8 mouse cellular contexts compared by ENCODE assay signal in the genomic region with DNA sequence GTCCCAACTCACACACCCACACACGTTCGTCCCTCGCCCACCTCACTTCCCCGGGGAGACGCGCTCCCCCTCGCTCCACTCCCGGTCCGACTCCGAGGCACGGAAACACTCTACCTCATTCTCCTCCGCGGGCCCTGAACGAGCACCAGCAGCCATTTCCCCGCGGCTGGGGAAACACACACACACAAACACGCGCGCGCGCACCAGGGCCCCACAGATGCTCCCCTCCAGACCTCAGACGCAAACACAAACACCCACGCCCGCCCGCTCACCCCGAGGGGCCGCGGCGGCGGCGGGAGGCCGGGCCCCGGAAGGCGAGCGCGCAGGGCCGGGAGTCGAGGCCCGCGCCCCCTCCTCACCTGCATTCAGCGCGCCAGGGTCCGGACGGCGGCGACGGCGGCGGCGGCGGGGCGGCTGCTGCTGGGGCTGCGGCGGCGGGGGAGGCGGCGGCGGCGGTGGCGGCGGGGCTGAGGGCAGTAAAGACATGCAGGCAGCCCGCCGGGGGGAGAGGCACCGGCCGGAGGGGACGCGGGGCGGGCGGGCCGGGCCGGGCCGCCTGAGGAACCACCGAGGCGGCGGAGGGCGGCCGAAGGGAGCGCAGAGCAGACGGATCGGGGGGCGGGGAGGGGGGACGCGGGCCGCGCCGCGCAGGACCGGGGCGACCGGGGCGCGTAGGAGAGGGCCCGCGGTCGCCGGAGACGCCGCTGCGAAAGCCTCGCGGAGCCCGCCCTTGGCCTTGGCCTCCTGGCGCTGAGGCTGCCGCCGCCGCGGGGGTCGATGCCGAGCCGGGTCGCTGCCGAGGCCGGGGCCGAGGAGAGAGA. TPM values are rescaled to one million over a fixed set of nuclear protein-coding genes. Genes with fewer than 3 reads are reported as not detected.
DNase-seq lines count a peak whose midpoint lies in the region; ATAC-seq and TF ChIP-seq lines count a peak whose summit lies in the region.

No protein-coding gene starts in this region.

- TF ChIP-seq POLR2A in brain, embryonic 14.5 days (IDR thresholded peaks at IDR 0.05; ENCODE audit: borderline replicate concordance, extremely low read depth, insufficient read depth, insufficient read length, poor library complexity, severe bottlenecking) = peak; percentile 9; the same call in 1 of the 2 replicates

- H3K4me2 ChIP-seq in forebrain, embryonic 12.5 days = peak overlapping the region; percentile 59
- peak overlapping the region; percentile 94 for H3K4me2 ChIP-seq in heart, postnatal 0 days (ENCODE audit: low read depth, low read length)
- peak overlapping the region; percentile 95 for H3K4me2 ChIP-seq in liver, embryonic 14.5 days (ENCODE audit: low read depth)
- peak overlapping the region; percentile 89 for H3K4me2 ChIP-seq in stomach, embryonic 16.5 days (ENCODE audit: low read depth, low read length)

- no peaks in the 10 kb centered on the region for H3K9me3 ChIP-seq in forebrain, embryonic 12.5 days
- H3K9me3 ChIP-seq in heart, postnatal 0 days (replicated peaks; ENCODE audit: control insufficient read depth, low read length) = peaks cover 4% of the 10 kb centered on the region; the same call in 1 of the 2 replicates
- no peaks in the 10 kb centered on the region for H3K9me3 ChIP-seq in liver, embryonic 14.5 days (ENCODE audit: control insufficient read depth, low read length)
- peaks cover 5% of the 10 kb centered on the region; the same call in 1 of the 2 replicates for H3K9me3 ChIP-seq in stomach, embryonic 16.5 days (replicated peaks; ENCODE audit: control insufficient read depth, low read length)

- peak overlapping the region; percentile 99 for H3K9ac ChIP-seq in forebrain, embryonic 12.5 days
- peak overlapping the region; percentile 99 for H3K9ac ChIP-seq in heart, postnatal 0 days (replicated peaks; ENCODE audit: low read depth, low read length)
- peak overlapping the region; percentile 90 for H3K9ac ChIP-seq in liver, embryonic 14.5 days (replicated peaks)
- H3K9ac ChIP-seq in stomach, embryonic 16.5 days (ENCODE audit: low read length) = peak overlapping the region; percentile 98

- TF ChIP-seq EP300 in heart, postnatal 0 days (IDR thresholded peaks at IDR 0.05; ENCODE audit: low read depth) = no peak
- TF ChIP-seq EP300 in liver, embryonic 14.5 days (IDR thresholded peaks at IDR 0.05; ENCODE audit: low read depth) = no peak

- ATAC-seq in CD4-positive, CD25-positive, alpha-beta regulatory T cell, adult 4 months = peak; percentile 26
- peak; percentile 69 for ATAC-seq in forebrain, embryonic 12.5 days (ENCODE audit: low FRiP score)
- ATAC-seq in heart, postnatal 0 days (ENCODE audit: insufficient read depth, low read depth) = peak; percentile 52
- ATAC-seq in liver, embryonic 14.5 days (ENCODE audit: insufficient read depth) = peak; percentile 62
- ATAC-seq in stomach, embryonic 16.5 days (ENCODE audit: insufficient read depth, low FRiP score) = peak; percentile 38

- peak overlapping the region; percentile 99 for H3K27ac ChIP-seq in forebrain, embryonic 12.5 days
- peak overlapping the region; percentile 97 for H3K27ac ChIP-seq in heart, postnatal 0 days (ENCODE audit: low read depth)
- peak overlapping the region; percentile 83 for H3K27ac ChIP-seq in liver, embryonic 14.5 days
- H3K27ac ChIP-seq in stomach, embryonic 16.5 days (ENCODE audit: low read length) = peak overlapping the region; percentile 99

- peaks cover 10% of the 10 kb centered on the region for H3K4me1 ChIP-seq in forebrain, embryonic 12.5 days
- H3K4me1 ChIP-seq in heart, postnatal 0 days (ENCODE audit: control insufficient read depth, insufficient read depth) = peaks cover 14% of the 10 kb centered on the region; the same call in 1 of the 2 replicates
- H3K4me1 ChIP-seq in liver, embryonic 14.5 days (replicated peaks; ENCODE audit: control insufficient read depth in 2 of 2, insufficient read depth in 2 of 2, low read length in 1 of 2) = peaks cover 11 to 14% of the 10 kb centered on the region in 2 experiments
- 0 out of 2 replicates have a peak, but pooled peaks cover 8% of the 10 kb centered on the region for H3K4me1 ChIP-seq in stomach, embryonic 16.5 days (ENCODE audit: control insufficient read depth, insufficient read depth, low read length)

- DNase-seq in brain, embryonic 14.5 days (ENCODE audit: low read depth) = peak; percentile 74
- peak; percentile 40 for DNase-seq in heart, postnatal 0 days (ENCODE audit: low spot score)
- peak; percentile 37 to 70 for DNase-seq in kidney, postnatal 36 days
- DNase-seq in liver, embryonic 14.5 days (ENCODE audit: low read depth in 3 of 3, low spot score in 3 of 3) = no peak
- peak; percentile 70 to 77 for DNase-seq in natural killer cell, adult 2 months (ENCODE audit: low spot score in 2 of 2)

- H3K36me3 ChIP-seq in forebrain, embryonic 12.5 days (replicated peaks) = no peaks in the 10 kb centered on the region
- H3K36me3 ChIP-seq in heart, postnatal 0 days (replicated peaks; ENCODE audit: control insufficient read depth, insufficient read depth, low read length) = no peaks in the 10 kb centered on the region
- H3K36me3 ChIP-seq in liver, embryonic 14.5 days (replicated peaks; ENCODE audit: control insufficient read depth, insufficient read depth, low read depth) = no peaks in the 10 kb centered on the region
- H3K36me3 ChIP-seq in stomach, embryonic 16.5 days (ENCODE audit: control insufficient read depth, insufficient read depth, low read length) = no peaks in the 10 kb centered on the region

- peak overlapping the region; percentile 94 for H3K4me3 ChIP-seq in forebrain, embryonic 12.5 days (replicated peaks)
- peak overlapping the region; percentile 78 for H3K4me3 ChIP-seq in heart, postnatal 0 days (ENCODE audit: low read depth, low read length)
- peak overlapping the region; percentile 90 to 94 for H3K4me3 ChIP-seq in liver, embryonic 14.5 days (ENCODE audit: insufficient read depth in 1 of 2, low read depth in 2 of 2, low read length in 2 of 2)
- peak overlapping the region; percentile 96 for H3K4me3 ChIP-seq in stomach, embryonic 16.5 days (replicated peaks; ENCODE audit: low read length)

- WGBS in forebrain, embryonic 12.5 days = under 1% methylated on average over 82 of the region's 114 CpGs
- under 1% methylated on average over 86 of the region's 114 CpGs for WGBS in heart, postnatal 0 days
- WGBS in liver, embryonic 14.5 days (ENCODE audit: insufficient replicate concordance) = under 1% methylated on average over 82 of the region's 114 CpGs
- under 1% methylated on average over 101 of the region's 114 CpGs for WGBS in stomach, embryonic 16.5 days

- TF ChIP-seq CTCF in brain, embryonic 14.5 days (IDR thresholded peaks at IDR 0.05; ENCODE audit: borderline replicate concordance, extremely low read depth, insufficient read depth, insufficient read length) = no peak
- TF ChIP-seq CTCF in heart, postnatal 0 days (IDR thresholded peaks at IDR 0.05; ENCODE audit: low read depth) = no peak
- TF ChIP-seq CTCF in liver, embryonic 14.5 days (IDR thresholded peaks at IDR 0.05; ENCODE audit: low read depth) = no peak

- H3K27me3 ChIP-seq in forebrain, embryonic 12.5 days = no peaks in the 10 kb centered on the region
- H3K27me3 ChIP-seq in heart, postnatal 0 days (ENCODE audit: control insufficient read depth, insufficient read depth, low read length) = no peaks in the 10 kb centered on the region
- H3K27me3 ChIP-seq in liver, embryonic 14.5 days (ENCODE audit: control insufficient read depth, insufficient read depth, low read length) = no peaks in the 10 kb centered on the region
- no peaks in the 10 kb centered on the region for H3K27me3 ChIP-seq in stomach, embryonic 16.5 days (ENCODE audit: control insufficient read depth, insufficient read depth, low read length)

RNA-seq across cellular contexts. Expression of gene Cnot6l, which starts 2.2 kb away (rescaled TPM):
- 10 to 100 TPM; 72.2 to 73.2 TPM for polyA plus RNA-seq in CD4-positive, CD25-positive, alpha-beta regulatory T cell, adult 4 months (2017; shearing (Covaris generic))
- 12.0 and 14.6 TPM in 2 replicates for polyA plus RNA-seq in brain, embryonic 14.5 days (2012; rRNA removed)
- 13.8 and 16.6 TPM in 2 replicates for polyA plus RNA-seq in forebrain, embryonic 12.5 days (2016; fragmentation: Nextera tagmentation; extraction: Ambion mirVana)
- total RNA-seq in heart, postnatal 0 days (2014; rRNA removed; ENCODE audit: low replicate concordance) = 17.6 and 22.3 TPM in 2 replicates
- 17.0 and 17.9 TPM in 2 replicates for polyA plus RNA-seq in heart, postnatal 0 days (2015; fragmentation: Nextera tagmentation; extraction: Ambion mirVana)
- polyA plus RNA-seq in liver, embryonic 14.5 days (2012; rRNA removed) = 1.8 and 2.8 TPM in 2 replicates
- 4.8 and 5.8 TPM in 2 replicates for polyA plus RNA-seq in liver, embryonic 14.5 days (2014; fragmentation: Nextera tagmentation; extraction: Ambion mirVana)
- 13.9 and 16.1 TPM in 2 replicates for polyA plus RNA-seq in stomach, embryonic 16.5 days (2015; fragmentation: Nextera tagmentation; extraction: Ambion mirVana)

RNA-seq across cellular contexts. Expression of gene Mrpl1, which starts 47.5 kb away (rescaled TPM):
- polyA plus RNA-seq in CD4-positive, CD25-positive, alpha-beta regulatory T cell, adult 4 months (2017; shearing (Covaris generic)) = 10 to 100 TPM; 23.2 to 24.7 TPM
- polyA plus RNA-seq in brain, embryonic 14.5 days (2012; rRNA removed) = 9.1 and 9.3 TPM in 2 replicates
- polyA plus RNA-seq in forebrain, embryonic 12.5 days (2016; fragmentation: Nextera tagmentation; extraction: Ambion mirVana) = 22.0 and 22.3 TPM in 2 replicates
- 16.0 and 18.3 TPM in 2 replicates for total RNA-seq in heart, postnatal 0 days (2014; rRNA removed; ENCODE audit: low replicate concordance)
- 29.6 and 29.7 TPM in 2 replicates for polyA plus RNA-seq in heart, postnatal 0 days (2015; fragmentation: Nextera tagmentation; extraction: Ambion mirVana)
- 3.4 and 6.0 TPM in 2 replicates for polyA plus RNA-seq in liver, embryonic 14.5 days (2012; rRNA removed)
- polyA plus RNA-seq in liver, embryonic 14.5 days (2014; fragmentation: Nextera tagmentation; extraction: Ambion mirVana) = 14.7 and 15.6 TPM in 2 replicates
- 19.2 and 23.2 TPM in 2 replicates for polyA plus RNA-seq in stomach, embryonic 16.5 days (2015; fragmentation: Nextera tagmentation; extraction: Ambion mirVana)

Comparison
In these comparisons a context has a peak if more than half of its experiments do, and no peak if none do; other contexts are left out.
1. DNase-seq: peak in brain, embryonic 14.5 days (single experiment), heart, postnatal 0 days (single experiment), kidney, postnatal 36 days (2 of 2) and natural killer cell, adult 2 months (2 of 2); none in liver, embryonic 14.5 days (0 of 3).
2. Peak in every context shown above with its lines, with median percentiles within 50 percentile points of each other: ATAC-seq, H3K27ac ChIP-seq, H3K4me2 ChIP-seq, H3K4me3 ChIP-seq and H3K9ac ChIP-seq.